Mouse (Mus musculus): ENCODE results near the gene Tram2. TPM values are rescaled to one million over a fixed set of nuclear protein-coding genes. Genes with fewer than 3 reads are reported as not detected.

The Tram2 gene
- polyA plus RNA-seq, 1 experiment from 2014 or later = 1.2 TPM

GRCm38 (mm10) chr1:20951300-20951763 lies 127.7 kb downstream of the Tram2 start, which contains the start of gene Efhc1:
TSS of gene Efhc1 (plus strand) at chr1:20951626.
- WGBS (ENCODE audit: insufficient replicate concordance) = 2% methylated on average over 23 of the region's 23 CpGs
- Histone ChIP-seq H3K9me3 (replicated peaks) (no peaks in the 10 kb centered on the region), H3K4me2 (peak within 1 kb of the TSS; percentile 78), H3K36me3 (no peaks in the 10 kb centered on the region), H3K9ac (peak within 1 kb of the TSS; percentile 56), H3K27ac (no peak within 1 kb of the TSS), H3K4me1 (replicated peaks) (peaks cover 15% of the 10 kb centered on the region), H3K4me3 (replicated peaks) (peak within 1 kb of the TSS; percentile 60), H3K27me3 (no peaks in the 10 kb centered on the region)
- DNase-seq (peak; percentile 80), ATAC-seq (ENCODE audit: low read depth) (peak; percentile 96)

Other genes with a start within 250 kb of the Tram2 start
- 0.44 and 0.48 TPM in 2 replicates for gene Paqr8, start 188.6 kb downstream of the Tram2 start, polyA plus RNA-seq (2015; fragmentation: Nextera tagmentation; extraction: Ambion mirVana)
- gene Efhc1, start 127.6 kb downstream of the Tram2 start, polyA plus RNA-seq (2015; fragmentation: Nextera tagmentation; extraction: Ambion mirVana) = 0.41 and 0.45 TPM in 2 replicates
- gene Tmem14a, start 139.3 kb upstream of the Tram2 start, polyA plus RNA-seq (2015; fragmentation: Nextera tagmentation; extraction: Ambion mirVana) = 3.7 and 4.9 TPM in 2 replicates
- 24.0 and 27.3 TPM in 2 replicates for gene Gsta3, start 161.4 kb upstream of the Tram2 start, polyA plus RNA-seq (2015; fragmentation: Nextera tagmentation; extraction: Ambion mirVana)